Mouse (Mus musculus): ENCODE data around the gene Art5. TPM values are rescaled to one million over a fixed set of nuclear protein-coding genes. Genes with fewer than 3 reads are reported as not detected.
"Not testable (repeated sequence)": the region's sequence is repeated elsewhere in the genome, so short reads cannot be mapped to it uniquely, and the experiment has no call there.

Art5 gene
- polyA plus RNA-seq, 1 experiment from 2014 or later, result 4.2 TPM

GRCm38 (mm10) chr7:102066363-102066762 lies 42.9 kb downstream of the Art5 start:
- WGBS, result 83% methylated on average over 6 of the region's 6 CpGs
- H3K36me3 ChIP-seq, result peaks cover 29% of the 10 kb centered on the region
- peak overlapping the region; percentile 80 for H3K4me3 ChIP-seq
- H3K27ac ChIP-seq, result peak overlapping the region; percentile 93
- H3K4me1 ChIP-seq, result peaks cover 14% of the 10 kb centered on the region
- no peaks in the 10 kb centered on the region for H3K9me3 ChIP-seq
- H3K27me3 ChIP-seq (ENCODE audit: insufficient read depth, poor library complexity, severe bottlenecking), result no peaks in the 10 kb centered on the region
- DNase-seq (ENCODE audit: low spot score), result no peak

- peak within 1 kb of the TSS; percentile 93 for H3K27ac ChIP-seq
- under 1% methylated on average over 56 of the region's 56 CpGs for WGBS
- H3K4me1 ChIP-seq, result peaks cover 14% of the 10 kb centered on the region
Measured at GRCm38 (mm10) chr7:102065046-102065891, 44.0 kb downstream of the Art5 start, which contains the start of the genes Rnf121, Xndc1 and Xntrpc. TSS of gene Rnf121 (minus strand) at chr7:102065469. TSS of gene Xndc1 (plus strand) at chr7:102065511. TSS of gene Xntrpc (plus strand) at chr7:102065713.

GRCm38 (mm10) chr7:102064655-102065045 lies 44.6 kb downstream of the Art5 start:
- WGBS, result under 1% methylated on average over 9 of the region's 9 CpGs
- H3K27me3 ChIP-seq (ENCODE audit: insufficient read depth, poor library complexity, severe bottlenecking), result no peaks in the 10 kb centered on the region
- H3K9me3 ChIP-seq, result no peaks in the 10 kb centered on the region
- no peak for DNase-seq (ENCODE audit: low spot score)
- H3K27ac ChIP-seq, result peak overlapping the region; percentile 93
- H3K36me3 ChIP-seq, result peaks cover 18% of the 10 kb centered on the region
- peak overlapping the region; percentile 80 for H3K4me3 ChIP-seq
- peaks cover 14% of the 10 kb centered on the region for H3K4me1 ChIP-seq

More at GRCm38 (mm10) chr7:102065046-102065891, 44.0 kb downstream of the Art5 start, which contains the start of the genes Rnf121, Xndc1 and Xntrpc:
- peak; percentile 98 for DNase-seq (ENCODE audit: low spot score)
- Histone ChIP-seq H3K27me3 (ENCODE audit: insufficient read depth, poor library complexity, severe bottlenecking) (no peaks in the 10 kb centered on the region), H3K36me3 (peaks cover 19% of the 10 kb centered on the region; the same call in 1 of the 2 replicates), H3K9me3 (no peaks in the 10 kb centered on the region), H3K4me3 (peak within 1 kb of the TSS; percentile 80)

- H3K4me3 ChIP-seq, result peak overlapping the region; percentile 80
- H3K9me3 ChIP-seq, result no peaks in the 10 kb centered on the region
- no peak overlapping the region for H3K27ac ChIP-seq
- WGBS, result 46% methylated on average over 9 of the region's 9 CpGs
- no peaks in the 10 kb centered on the region for H3K27me3 ChIP-seq (ENCODE audit: insufficient read depth, poor library complexity, severe bottlenecking)
- no peak for DNase-seq (ENCODE audit: low spot score)
- H3K36me3 ChIP-seq, result peaks cover 25% of the 10 kb centered on the region
- peaks cover 14% of the 10 kb centered on the region for H3K4me1 ChIP-seq
Measured at GRCm38 (mm10) chr7:102063891-102064290, 45.4 kb downstream of the Art5 start.

GRCm38 (mm10) chr7:102062203-102062602 lies 47.1 kb downstream of the Art5 start:
- no peak for DNase-seq (ENCODE audit: low spot score)
- whole genome bisulfite sequencing, result 78% methylated on average over 1 of the region's 1 CpGs
- no peaks in the 10 kb centered on the region for H3K9me3 ChIP-seq
- peaks cover 14% of the 10 kb centered on the region for H3K4me1 ChIP-seq
- no peak overlapping the region for H3K27ac ChIP-seq
- H3K27me3 ChIP-seq (ENCODE audit: insufficient read depth, poor library complexity, severe bottlenecking), result no peaks in the 10 kb centered on the region
- peaks cover 17% of the 10 kb centered on the region for H3K36me3 ChIP-seq
- H3K4me3 ChIP-seq, result no peak overlapping the region

GRCm38 (mm10) chr7:102061353-102061752 lies 47.9 kb downstream of the Art5 start:
- Histone ChIP-seq H3K4me1 (peaks cover 11% of the 10 kb centered on the region), H3K27me3 (ENCODE audit: insufficient read depth, poor library complexity, severe bottlenecking) (no peaks in the 10 kb centered on the region), H3K4me3 (no peak overlapping the region), H3K9me3 (no peaks in the 10 kb centered on the region), H3K36me3 (peaks cover 24% of the 10 kb centered on the region), H3K27ac (no peak overlapping the region)
- WGBS, result 62% methylated on average over 3 of the region's 3 CpGs
- no peak for DNase-seq (ENCODE audit: low spot score)

GRCm38 (mm10) chr7:102048524-102048923 lies 60.8 kb downstream of the Art5 start:
- not testable (repeated sequence) for H3K4me3 ChIP-seq; H3K9me3 ChIP-seq; H3K27ac ChIP-seq; H3K4me1 ChIP-seq; DNase-seq (ENCODE audit: low spot score); H3K27me3 ChIP-seq (ENCODE audit: insufficient read depth, poor library complexity, severe bottlenecking)
- H3K36me3 ChIP-seq, result peaks cover 27% of the 10 kb centered on the region; the same call in 1 of the 2 replicates

Other genes with a start within 250 kb of the Art5 start
- gene Anapc15, start 245.8 kb downstream of the Art5 start, polyA plus RNA-seq (2016; fragmentation: Nextera tagmentation; extraction: Ambion mirVana), result 83.0 and 94.3 TPM in 2 replicates
- gene Folr1, start 238.7 kb downstream of the Art5 start, polyA plus RNA-seq (2016; fragmentation: Nextera tagmentation; extraction: Ambion mirVana), result 2.1 and 2.7 TPM in 2 replicates
- gene Lamtor1, start 203.6 kb downstream of the Art5 start, polyA plus RNA-seq (2016; fragmentation: Nextera tagmentation; extraction: Ambion mirVana), result 169 and 176 TPM in 2 replicates
- 0.41 and 0.63 TPM in 2 replicates for gene Tomt, start 203.1 kb downstream of the Art5 start, polyA plus RNA-seq (2016; fragmentation: Nextera tagmentation; extraction: Ambion mirVana)
- 7.6 and 9.4 TPM in 2 replicates for gene Lrrc51, start 175.6 kb downstream of the Art5 start, polyA plus RNA-seq (2016; fragmentation: Nextera tagmentation; extraction: Ambion mirVana)
- gene Numa1, start 175.4 kb downstream of the Art5 start, polyA plus RNA-seq (2016; fragmentation: Nextera tagmentation; extraction: Ambion mirVana), result 58.6 and 59.5 TPM in 2 replicates
- 2.4 and 2.5 TPM in 2 replicates for gene Il18bp, start 90.8 kb downstream of the Art5 start, polyA plus RNA-seq (2016; fragmentation: Nextera tagmentation; extraction: Ambion mirVana)
- 23.7 and 28.2 TPM in 2 replicates for gene Rnf121, start 44.0 kb downstream of the Art5 start, polyA plus RNA-seq (2016; fragmentation: Nextera tagmentation; extraction: Ambion mirVana)
- gene Xndc1, start 44.0 kb downstream of the Art5 start, polyA plus RNA-seq (2016; fragmentation: Nextera tagmentation; extraction: Ambion mirVana), result 26.4 and 33.5 TPM in 2 replicates
- 1.5 and 1.7 TPM in 2 replicates for gene Xntrpc, start 43.8 kb downstream of the Art5 start, polyA plus RNA-seq (2016; fragmentation: Nextera tagmentation; extraction: Ambion mirVana)
- not detected in 2 replicates for gene Trpc2, start 26.4 kb downstream of the Art5 start, polyA plus RNA-seq (2016; fragmentation: Nextera tagmentation; extraction: Ambion mirVana)
- 8.1 and 18.4 TPM in 2 replicates for gene Art1, start 7.7 kb downstream of the Art5 start, polyA plus RNA-seq (2016; fragmentation: Nextera tagmentation; extraction: Ambion mirVana)
- gene Chrna10, start 7.3 kb upstream of the Art5 start, polyA plus RNA-seq (2016; fragmentation: Nextera tagmentation; extraction: Ambion mirVana), result 0.06 TPM in 2 replicates
- gene Nup98, start 100.7 kb upstream of the Art5 start, polyA plus RNA-seq (2016; fragmentation: Nextera tagmentation; extraction: Ambion mirVana), result 36.6 and 36.7 TPM in 2 replicates
- gene Pgap2, start 100.7 kb upstream of the Art5 start, polyA plus RNA-seq (2016; fragmentation: Nextera tagmentation; extraction: Ambion mirVana), result 49.0 and 54.0 TPM in 2 replicates
- 42.8 and 48.9 TPM in 2 replicates for gene Rhog, start 146.6 kb upstream of the Art5 start, polyA plus RNA-seq (2016; fragmentation: Nextera tagmentation; extraction: Ambion mirVana)
- 15.1 and 16.6 TPM in 2 replicates for gene Stim1, start 158.3 kb upstream of the Art5 start, polyA plus RNA-seq (2016; fragmentation: Nextera tagmentation; extraction: Ambion mirVana)

All from heart, embryonic 10.5 days (tissue).